Mouse (Mus musculus) myocyte (in vitro differentiated cells): Measurements from ENCODE around the gene Bst2.

Source experiments
- MAX ChIP-seq: IDR thresholded peaks from one replicate; pipeline ENCODE4 v1.6.1; 2011; ENCODE audit warnings: low read depth, mild to moderate bottlenecking, control low read depth
- MYOD1 ChIP-seq, 3 experiments: IDR thresholded peaks; one replicate each; pipeline ENCODE4 v1.6.1; 2011; ENCODE audit warnings: control low read depth in 2 of 3, low read depth in 2 of 3, mild to moderate bottlenecking in 2 of 3, moderate library complexity in 1 of 3; ENCODE audit not compliant: insufficient read length in 2 of 3, control insufficient read depth in 1 of 3
- POLR2A ChIP-seq: IDR thresholded peaks from one replicate; pipeline ENCODE4 v1.6.1; 2011; ENCODE audit warnings: low read depth, mild to moderate bottlenecking, control low read depth, moderate library complexity; ENCODE audit not compliant: insufficient read length
- POLR2AphosphoS2 ChIP-seq: IDR thresholded peaks from one replicate; pipeline ENCODE4 v1.6.1; 2011; ENCODE audit warnings: low read depth, control low read depth; ENCODE audit not compliant: insufficient read length
- TCF12 ChIP-seq: IDR thresholded peaks from one replicate; pipeline ENCODE4 v1.6.1; 2011; ENCODE audit warnings: mild to moderate bottlenecking, control low read depth; ENCODE audit not compliant: poor library complexity, insufficient read depth, severe bottlenecking

GRCm38 (mm10) chr8:71498816-71499690 lies 38.2 kb downstream of the Bst2 start:
- no peak for TF ChIP-seq POLR2A
- no peak for TF ChIP-seq POLR2AphosphoS2
- TF ChIP-seq MAX, result no peak
- no peak for TF ChIP-seq MYOD1 (IDR thresholded peaks at IDR 0.05; ENCODE audit: control insufficient read depth in 1 of 3, insufficient read length in 2 of 3, low read depth in 2 of 3)
- TF ChIP-seq TCF12, result no peak
